Mouse (Mus musculus) C2C12 (cell line): ENCODE data around the gene Hoxa10.

Experiments used
- CEBPB ChIP-seq: IDR thresholded peaks from one replicate; pipeline ENCODE4 v1.6.1; 2011; ENCODE audit warnings: low read depth, mild to moderate bottlenecking, control low read depth, moderate library complexity
- CTCF ChIP-seq: IDR thresholded peaks from one replicate; pipeline ENCODE4 v1.5.1; 2011; ENCODE audit not compliant: control insufficient read depth, insufficient read depth, insufficient read length
- MAX ChIP-seq: IDR thresholded peaks from one replicate; pipeline ENCODE4 v1.6.1; 2011; ENCODE audit warnings: mild to moderate bottlenecking, control low read depth

GRCm38 (mm10) chr6:52190410-52190809 lies 50.2 kb downstream of the Hoxa10 start:
- no peak for TF ChIP-seq CEBPB
- no peak for TF ChIP-seq CTCF
- no peak for TF ChIP-seq MAX
